Mouse (Mus musculus): ENCODE results near the gene Gm3500. TPM values are rescaled to one million over a fixed set of nuclear protein-coding genes. Genes with fewer than 3 reads are reported as not detected.

Gene Gm3500
- polyA plus RNA-seq (2015; fragmentation: Nextera tagmentation; extraction: Ambion mirVana) = 0.27 TPM in 1 of 2 replicates, not detected in the other

GRCm38 (mm10) chr14:5388949-5389348, at the start of gene Gm3500:
Gene Gm3500, minus strand, starts transcription at chr14:5389049.

GRCm38 (mm10) chr14:5334828-5335227, 54.0 kb downstream of the Gm3500 start, which contains the start of gene Gm3542:
Gene Gm3542, minus strand, starts transcription at chr14:5334928.

Other genes starting within 250 kb of the Gm3500 start
- gene Gm3317, start 224.5 kb downstream of the Gm3500 start, polyA plus RNA-seq (2015; fragmentation: Nextera tagmentation; extraction: Ambion mirVana) = not detected in 2 replicates
- gene Gm8271, start 203.3 kb downstream of the Gm3500 start, polyA plus RNA-seq (2015; fragmentation: Nextera tagmentation; extraction: Ambion mirVana) = not detected in 2 replicates
- gene Gm3526, start 128.5 kb downstream of the Gm3500 start, polyA plus RNA-seq (2015; fragmentation: Nextera tagmentation; extraction: Ambion mirVana) = not detected in 2 replicates
- gene Gm3542, start 54.1 kb downstream of the Gm3500 start, polyA plus RNA-seq (2015; fragmentation: Nextera tagmentation; extraction: Ambion mirVana) = not detected in 2 replicates
- gene Gm3194, start 66.4 kb upstream of the Gm3500 start, polyA plus RNA-seq (2015; fragmentation: Nextera tagmentation; extraction: Ambion mirVana) = 0.49 and 0.60 TPM in 2 replicates
- not detected in 2 replicates for gene Gm8246, start 88.8 kb upstream of the Gm3500 start, polyA plus RNA-seq (2015; fragmentation: Nextera tagmentation; extraction: Ambion mirVana)
- gene Gm3187, start 95.2 kb upstream of the Gm3500 start, polyA plus RNA-seq (2015; fragmentation: Nextera tagmentation; extraction: Ambion mirVana) = not detected in 2 replicates
- gene Gm3488, start 112.6 kb upstream of the Gm3500 start, polyA plus RNA-seq (2015; fragmentation: Nextera tagmentation; extraction: Ambion mirVana) = 0.48 and 0.92 TPM in 2 replicates
- gene Gm3532, start 149.4 kb upstream of the Gm3500 start, polyA plus RNA-seq (2015; fragmentation: Nextera tagmentation; extraction: Ambion mirVana) = not detected in 2 replicates
- gene Gm8265, start 244.0 kb upstream of the Gm3500 start, polyA plus RNA-seq (2015; fragmentation: Nextera tagmentation; extraction: Ambion mirVana) = not detected in 2 replicates